Mouse (Mus musculus): ENCODE measurements around the gene Rpl18a.

The Rpl18a gene

DNA sequence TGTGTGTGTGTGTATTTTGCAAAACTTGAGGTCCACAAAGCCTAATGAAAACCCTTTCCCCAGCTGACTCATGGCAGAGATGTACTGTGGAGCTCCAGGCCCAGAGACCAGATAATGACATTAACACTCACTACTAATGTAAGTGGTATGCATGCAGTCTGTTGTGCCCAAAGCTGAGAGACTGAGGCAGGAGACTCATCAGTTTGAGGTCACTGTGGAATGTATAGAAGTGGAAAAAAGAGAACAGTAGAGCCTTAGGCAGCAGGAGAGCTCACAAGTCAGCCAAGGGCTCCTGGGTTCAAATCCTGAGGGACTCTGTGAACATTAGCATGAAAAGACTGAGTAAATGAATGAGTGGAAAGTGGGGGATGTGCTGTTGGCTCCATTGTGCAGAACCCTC, 6.4 kb upstream of the Rpl18a start:
- in situ Hi-C loops (cut with MboI, MseI): loop anchor here (10.0 kb wide), 1 partner anchor 361 kb away; no protein-coding TSS in a partner anchor

DNA sequence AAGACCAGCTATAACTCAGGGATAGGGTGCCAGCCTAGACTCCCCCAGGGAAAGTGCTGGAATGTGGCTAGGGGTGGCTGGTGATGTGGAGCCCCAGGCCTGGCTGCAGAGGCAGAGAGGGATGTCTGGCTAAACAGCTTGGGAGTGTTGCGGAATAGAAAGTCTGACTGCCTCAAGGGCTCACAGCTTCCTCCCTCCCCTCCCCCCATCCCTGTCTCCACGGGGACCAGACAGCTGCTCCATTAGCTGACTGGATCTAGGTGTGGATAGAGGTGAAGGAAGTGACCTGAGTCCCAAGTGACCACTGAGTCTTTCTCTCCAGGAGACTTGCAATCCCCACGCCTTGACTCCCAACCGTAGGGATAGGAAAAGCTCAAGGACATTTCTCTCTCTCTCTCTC, 5.9 kb upstream of the Rpl18a start:
- in situ Hi-C loops (cut with MboI, MseI): loop anchor here (10.0 kb wide), 1 partner anchor 362 kb away; no protein-coding TSS in a partner anchor

DNA sequence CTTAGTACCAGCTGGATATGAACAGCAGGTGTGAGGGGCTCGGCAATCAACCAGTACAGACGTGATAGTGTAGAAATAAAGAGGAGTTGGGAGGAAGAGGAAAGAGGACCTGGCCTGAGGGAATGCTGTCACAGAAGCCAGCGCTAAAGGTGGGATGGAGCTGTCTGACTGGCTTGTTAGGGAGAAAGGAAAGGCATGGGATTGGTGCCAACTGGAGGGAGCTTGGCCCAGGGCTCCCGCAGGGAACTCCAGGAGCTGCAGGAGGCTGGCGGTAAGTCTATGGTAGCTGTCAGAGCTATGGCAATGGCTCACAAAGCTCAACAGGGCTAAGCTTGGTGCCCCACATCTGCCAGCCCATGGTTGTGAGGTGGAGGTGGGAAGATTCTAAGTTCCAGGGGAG, 5.0 kb upstream of the Rpl18a start:
- in situ Hi-C loops (cut with MboI, MseI): loop anchor here (10.0 kb wide), 1 partner anchor 363 kb away; no protein-coding TSS in a partner anchor

DNA sequence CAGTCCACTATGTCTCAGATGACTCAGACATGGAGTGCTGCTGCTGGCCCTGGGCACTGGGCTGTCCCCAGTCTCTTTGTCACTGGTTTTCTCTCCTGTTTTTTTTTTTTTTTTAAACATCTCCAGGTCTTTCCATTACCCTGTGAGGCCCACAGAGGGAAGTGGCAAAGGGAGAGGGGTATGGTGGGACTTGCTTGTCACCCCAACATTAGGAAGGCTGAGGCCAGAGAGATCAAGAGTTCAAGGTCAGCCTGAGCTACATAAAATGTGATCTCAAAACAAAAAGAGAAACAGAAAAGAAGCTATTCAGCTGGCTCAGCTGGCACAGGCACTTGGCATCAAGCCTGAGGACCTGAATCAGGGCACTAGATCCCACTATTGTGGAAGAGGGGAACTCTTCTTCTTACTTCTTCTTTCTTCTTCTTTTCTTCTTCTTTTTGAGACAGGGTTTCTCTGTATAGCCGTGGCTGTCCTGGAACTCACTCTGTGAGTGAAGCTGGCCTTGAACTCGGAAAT, 3.7 kb upstream of the Rpl18a start:
- in situ Hi-C loops (cut with MboI, MseI): loop anchor here (10.0 kb wide), 1 partner anchor 364 kb away; no protein-coding TSS in a partner anchor

DNA sequence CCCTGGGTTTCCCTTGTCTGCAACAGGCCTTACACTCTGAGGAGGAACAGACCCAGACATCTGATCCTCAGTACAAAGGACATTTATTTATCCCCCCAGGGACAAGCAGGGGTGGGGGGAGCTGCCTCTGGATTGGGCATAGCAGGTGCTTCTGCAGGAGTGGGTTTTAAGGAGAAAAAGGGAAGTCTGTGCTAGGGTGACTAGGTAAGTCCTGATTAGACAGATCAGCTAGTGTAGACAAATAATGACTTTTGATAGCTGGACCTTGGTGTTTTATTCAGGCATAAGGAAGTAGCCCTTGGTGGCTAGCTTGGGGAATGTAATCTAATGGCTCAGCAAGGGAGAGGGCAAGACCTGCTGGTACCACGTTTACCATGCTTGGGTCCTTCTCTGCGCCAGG, 2.0 kb upstream of the Rpl18a start:
- in situ Hi-C loops (cut with MboI, MseI): loop anchor here (5.0 to 25.0 kb wide), 3 partner anchors 473 to 763 kb away; partner anchors contain the start of genes Abhd8, Dda1, Mrpl34 and Ocel1

DNA sequence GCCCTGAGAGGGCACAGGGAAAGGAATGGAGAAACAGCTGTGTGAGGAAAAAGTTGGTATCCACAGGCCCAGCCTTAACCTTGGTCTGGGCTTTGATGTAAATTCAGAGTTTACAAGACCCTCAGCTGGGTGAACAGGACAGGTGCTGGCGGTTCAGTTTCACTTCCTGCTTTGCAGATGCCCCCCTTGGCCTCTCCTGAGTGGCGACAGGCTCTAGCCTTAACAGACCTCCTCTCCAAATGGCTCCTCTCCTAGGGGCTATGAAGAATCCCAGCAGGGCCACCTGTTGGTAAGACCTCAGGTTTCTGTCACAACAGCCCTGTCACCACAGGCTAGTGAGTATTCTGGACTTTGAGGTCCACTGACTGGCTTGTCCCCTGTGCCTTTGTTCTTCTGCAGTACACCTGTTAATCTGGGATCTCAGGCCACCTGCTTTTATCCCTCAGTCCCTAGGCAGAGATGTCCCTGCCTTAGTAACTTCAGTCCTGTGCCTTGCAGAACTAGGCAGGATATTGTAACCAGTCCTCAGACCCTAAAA, 1.5 kb upstream of the Rpl18a start:
- in situ Hi-C loops (cut with MboI, MseI): loop anchor here (5.0 to 25.0 kb wide), 3 partner anchors 474 to 764 kb away; partner anchors contain the start of genes Abhd8, Dda1, Mrpl34 and Ocel1

DNA sequence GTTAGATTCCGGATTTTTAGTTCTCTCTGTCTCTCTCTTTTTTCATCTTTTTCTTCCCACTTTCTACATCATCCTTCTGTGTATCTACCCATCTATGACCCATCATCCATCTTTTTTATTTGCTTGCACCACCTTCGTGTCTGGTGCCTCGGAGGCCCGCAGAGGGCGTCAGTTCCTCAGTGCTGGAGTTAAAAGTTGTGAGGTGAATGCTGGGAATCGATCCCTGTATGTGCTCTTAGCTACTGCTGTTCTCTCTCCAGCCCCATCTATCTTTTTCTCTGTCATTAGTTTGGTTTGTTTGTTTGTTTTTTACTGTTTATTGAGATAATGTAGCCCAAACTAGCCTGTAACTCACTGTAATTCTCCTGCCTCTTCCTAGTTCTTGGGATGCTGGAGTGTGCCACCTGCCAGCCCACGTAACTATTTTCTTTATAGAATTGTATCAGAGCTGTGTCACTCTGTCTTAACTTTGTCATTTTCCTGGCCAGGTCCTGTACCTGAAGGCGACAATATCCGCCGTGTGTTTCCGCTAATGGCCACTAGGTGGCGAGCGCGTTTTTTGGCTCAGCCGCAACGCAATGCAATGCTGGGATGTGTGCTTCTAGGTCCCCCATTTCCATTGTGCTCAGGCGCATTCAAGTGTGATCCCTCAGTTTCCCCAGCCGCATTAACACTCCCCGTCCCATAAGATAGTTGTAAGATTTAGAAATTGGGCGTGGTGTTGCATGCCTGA, 635 bp upstream of the Rpl18a start:
- in situ Hi-C loops (cut with MboI, MseI): loop anchor here (5.0 to 25.0 kb wide), 3 partner anchors 474 to 764 kb away; partner anchors contain the start of genes Abhd8, Dda1, Mrpl34 and Ocel1

DNA sequence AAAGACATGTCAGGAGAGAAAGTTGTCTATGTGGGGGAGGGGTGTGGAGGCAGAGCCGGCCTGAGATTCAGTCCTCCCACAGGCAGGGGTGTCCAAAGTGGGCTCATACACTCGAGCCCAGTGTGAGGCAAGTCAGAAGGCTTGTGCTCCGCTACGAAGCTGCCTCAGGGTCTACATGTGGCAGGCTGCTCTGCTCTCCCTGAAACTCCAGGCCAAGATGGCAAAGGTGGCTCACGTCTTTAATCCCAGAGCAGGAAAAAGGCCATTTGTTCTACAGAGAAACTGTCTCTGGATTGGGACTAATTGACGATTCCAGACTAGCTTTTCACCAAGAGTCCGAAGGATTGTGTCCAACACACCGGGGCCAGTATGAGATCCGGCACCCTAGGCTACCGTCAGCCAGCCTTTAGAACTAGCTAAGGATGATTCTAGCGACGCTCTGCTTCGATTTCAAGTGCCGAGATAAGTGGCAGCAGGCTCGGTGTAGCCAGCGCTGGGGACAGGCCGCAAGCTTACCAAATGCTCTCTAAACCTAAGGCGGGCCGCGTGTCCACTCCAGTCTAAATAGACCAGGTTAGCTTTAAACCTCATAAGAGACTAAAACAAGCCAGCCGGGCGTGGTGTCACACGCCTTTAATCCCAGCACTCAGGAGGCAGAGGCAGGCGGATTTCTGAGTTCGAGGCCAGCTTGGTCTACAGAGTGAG, 744 bp downstream of the Rpl18a start:
- in situ Hi-C loops (cut with MboI, MseI): loop anchor here (5.0 to 25.0 kb wide), 3 partner anchors 476 to 766 kb away; partner anchors contain the start of genes Abhd8, Dda1, Mrpl34 and Ocel1

DNA sequence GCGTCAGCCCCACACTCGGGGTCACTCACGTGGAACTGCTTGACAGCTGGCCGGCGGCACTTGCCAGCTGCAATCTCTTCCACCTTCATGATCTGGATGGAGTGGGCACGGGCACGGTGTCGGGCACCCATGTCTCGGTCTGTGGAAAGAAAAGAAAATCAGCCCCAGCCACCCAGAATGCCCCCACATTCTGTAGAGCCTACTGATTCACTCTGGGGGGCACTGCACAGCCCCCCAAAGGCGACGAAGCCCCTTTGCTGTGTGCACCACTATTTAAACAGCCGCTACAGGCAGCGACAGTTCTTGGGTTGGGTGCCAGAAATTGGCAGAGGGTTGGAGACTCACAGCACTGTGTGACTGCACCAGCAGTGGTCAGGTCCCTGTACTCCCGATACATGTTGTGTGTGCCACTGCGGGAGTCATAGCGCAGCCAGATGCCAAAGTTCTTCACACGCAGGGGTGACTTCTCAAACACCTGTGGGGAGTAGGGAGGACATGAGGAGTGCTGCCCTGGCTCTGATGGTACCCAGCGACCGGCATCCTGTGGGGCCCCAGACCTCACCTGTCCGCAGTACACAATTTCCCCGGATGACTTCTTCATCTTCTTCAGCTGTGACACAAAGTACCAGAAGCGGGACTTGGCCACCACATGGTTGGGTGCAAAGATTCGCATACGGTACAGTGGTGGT, 1.5 kb downstream of the Rpl18a start:
- in situ Hi-C loops (cut with MboI, MseI): loop anchor here (5.0 to 25.0 kb wide), 3 partner anchors 477 to 767 kb away; partner anchors contain the start of genes Abhd8, Dda1, Mrpl34 and Ocel1

DNA sequence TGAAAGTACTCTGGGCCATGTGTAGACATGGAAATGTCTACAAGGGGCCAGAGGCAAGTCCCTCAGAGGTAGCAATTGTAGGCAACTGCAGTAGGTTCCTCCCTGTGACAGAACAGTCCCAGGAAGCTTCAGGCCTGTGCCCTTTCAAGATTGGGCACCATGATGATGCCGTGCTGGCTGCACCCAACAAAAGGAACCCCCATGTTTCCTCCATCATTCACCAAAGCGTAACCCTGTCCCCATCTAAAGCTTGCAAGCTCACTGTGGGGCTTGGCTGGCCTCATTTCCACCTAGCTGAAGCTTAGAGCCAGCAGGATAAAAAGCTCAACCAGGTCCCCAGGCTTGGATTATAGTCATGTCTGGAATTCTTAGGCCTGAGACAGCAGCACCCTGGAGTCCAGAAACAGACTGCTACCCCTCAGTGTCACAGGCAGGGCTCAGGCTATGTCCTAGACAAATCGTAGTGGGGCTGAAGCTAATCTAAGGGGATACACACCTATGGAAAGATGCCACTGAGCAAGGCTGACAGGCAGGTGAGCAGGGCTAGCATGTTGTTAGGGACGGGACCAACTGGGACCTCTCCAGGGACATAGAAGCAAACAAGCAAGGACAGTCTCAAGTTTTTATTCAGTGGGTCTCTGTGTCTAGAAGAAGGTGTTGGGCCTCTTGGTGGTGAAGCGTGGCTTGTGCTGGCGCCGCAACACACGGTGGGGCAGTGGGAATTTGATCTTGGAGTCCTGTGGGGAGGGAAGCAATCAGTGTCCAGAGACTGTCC, 2.3 kb downstream of the Rpl18a start:
- in situ Hi-C loops (cut with MboI, MseI): loop anchor here (5.0 to 25.0 kb wide), 3 partner anchors 477 to 767 kb away; partner anchors contain the start of genes Abhd8, Dda1, Mrpl34 and Ocel1

DNA sequence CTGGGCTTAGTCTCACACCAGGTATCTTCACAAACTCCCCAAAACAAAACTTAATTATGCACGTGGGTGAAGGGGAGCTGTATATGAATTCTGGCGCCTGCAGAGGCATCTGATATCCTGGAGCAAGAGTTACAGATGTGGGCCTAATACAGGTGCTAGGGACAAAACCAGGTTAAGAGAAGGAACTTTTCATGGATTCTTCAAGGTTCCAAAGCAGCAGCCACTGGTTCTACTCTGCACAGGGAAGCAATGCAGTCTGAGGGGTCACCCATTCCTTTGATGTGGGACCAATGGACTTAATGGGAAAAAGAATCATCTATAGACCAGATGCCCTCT, 2.9 kb downstream of the Rpl18a start:
- in situ Hi-C loops (cut with MboI, MseI): loop anchor here (10.0 to 25.0 kb wide), 2 partner anchors 570 to 768 kb away; partner anchors contain the start of genes Abhd8, Dda1, Mrpl34 and Unc13a

DNA sequence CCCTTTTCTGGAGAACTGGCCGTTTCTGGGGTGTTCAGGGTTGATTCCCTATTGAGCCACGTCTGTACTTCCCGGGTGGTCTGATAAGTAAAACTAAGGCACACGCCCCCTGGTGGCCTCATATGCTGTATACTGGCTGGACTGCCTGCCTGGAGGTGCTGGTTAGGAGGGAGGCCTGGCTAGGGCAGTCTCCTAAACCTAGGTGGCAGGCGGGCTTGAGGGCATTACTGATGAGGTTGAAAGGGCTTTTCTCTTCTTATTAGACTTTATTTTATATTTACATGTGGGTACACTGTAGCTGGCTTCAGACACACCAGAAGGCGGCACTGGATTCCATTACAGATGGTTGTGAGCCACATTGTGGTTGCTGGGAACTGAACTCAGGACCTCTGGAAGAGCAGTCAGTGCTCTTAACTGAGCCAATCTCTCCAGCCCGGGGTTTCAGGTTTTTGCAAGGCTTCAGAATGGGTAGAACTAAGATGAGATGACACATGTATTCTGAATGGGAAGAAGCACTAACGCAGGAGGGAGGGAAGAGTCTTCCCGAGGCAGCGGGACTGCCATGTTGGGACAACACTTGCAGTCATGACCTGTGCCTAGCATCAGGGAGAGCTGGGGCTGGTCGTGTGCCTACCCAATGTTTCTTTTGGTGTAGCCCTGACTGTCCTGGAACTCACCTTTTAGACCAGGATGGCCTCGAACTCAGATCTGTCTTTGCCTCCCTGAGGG, 3.4 kb downstream of the Rpl18a start:
- in situ Hi-C loops (cut with MboI, MseI): loop anchor here (10.0 to 25.0 kb wide), 2 partner anchors 571 to 768 kb away; partner anchors contain the start of genes Abhd8, Dda1, Mrpl34 and Unc13a

DNA sequence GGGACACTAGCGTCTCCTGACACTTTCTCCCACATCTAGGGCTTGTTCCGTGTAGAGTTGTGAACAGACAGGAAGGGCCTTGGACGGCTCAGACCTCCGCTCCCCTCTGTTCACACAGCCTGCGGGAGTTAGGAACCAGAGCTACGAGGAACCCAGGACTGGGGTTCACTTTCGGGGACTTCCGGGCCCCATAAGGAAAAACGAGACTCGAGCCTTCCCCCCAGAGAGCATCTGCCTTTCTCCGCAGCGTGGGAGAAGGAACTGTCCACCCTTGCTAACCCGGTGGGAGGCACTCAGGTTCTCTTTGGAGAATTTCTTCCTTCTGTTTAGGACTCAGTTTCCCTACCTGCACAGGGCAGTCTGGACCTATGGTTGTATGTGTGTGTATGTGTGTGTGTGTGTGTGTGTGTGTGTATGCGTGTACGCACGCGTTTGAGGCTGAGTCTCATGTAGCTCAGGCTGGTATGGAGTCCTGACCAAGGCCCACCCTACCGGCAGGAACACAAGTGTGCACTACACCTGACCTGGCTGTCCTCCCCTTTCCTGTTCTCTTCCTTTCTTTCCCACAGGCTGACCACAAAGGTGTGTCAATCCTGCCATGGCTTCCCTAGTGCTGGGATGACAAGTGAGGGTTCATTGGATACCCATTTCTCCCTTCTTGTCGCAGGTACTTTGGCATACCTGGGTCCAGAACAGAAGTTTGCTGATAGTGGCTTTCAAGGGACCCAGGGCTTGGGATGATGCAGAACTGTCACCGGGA, 4.1 kb downstream of the Rpl18a start:
- in situ Hi-C loops (cut with MboI, MseI): loop anchor here (10.0 to 25.0 kb wide), 2 partner anchors 572 to 769 kb away; partner anchors contain the start of genes Abhd8, Dda1, Mrpl34 and Unc13a

DNA sequence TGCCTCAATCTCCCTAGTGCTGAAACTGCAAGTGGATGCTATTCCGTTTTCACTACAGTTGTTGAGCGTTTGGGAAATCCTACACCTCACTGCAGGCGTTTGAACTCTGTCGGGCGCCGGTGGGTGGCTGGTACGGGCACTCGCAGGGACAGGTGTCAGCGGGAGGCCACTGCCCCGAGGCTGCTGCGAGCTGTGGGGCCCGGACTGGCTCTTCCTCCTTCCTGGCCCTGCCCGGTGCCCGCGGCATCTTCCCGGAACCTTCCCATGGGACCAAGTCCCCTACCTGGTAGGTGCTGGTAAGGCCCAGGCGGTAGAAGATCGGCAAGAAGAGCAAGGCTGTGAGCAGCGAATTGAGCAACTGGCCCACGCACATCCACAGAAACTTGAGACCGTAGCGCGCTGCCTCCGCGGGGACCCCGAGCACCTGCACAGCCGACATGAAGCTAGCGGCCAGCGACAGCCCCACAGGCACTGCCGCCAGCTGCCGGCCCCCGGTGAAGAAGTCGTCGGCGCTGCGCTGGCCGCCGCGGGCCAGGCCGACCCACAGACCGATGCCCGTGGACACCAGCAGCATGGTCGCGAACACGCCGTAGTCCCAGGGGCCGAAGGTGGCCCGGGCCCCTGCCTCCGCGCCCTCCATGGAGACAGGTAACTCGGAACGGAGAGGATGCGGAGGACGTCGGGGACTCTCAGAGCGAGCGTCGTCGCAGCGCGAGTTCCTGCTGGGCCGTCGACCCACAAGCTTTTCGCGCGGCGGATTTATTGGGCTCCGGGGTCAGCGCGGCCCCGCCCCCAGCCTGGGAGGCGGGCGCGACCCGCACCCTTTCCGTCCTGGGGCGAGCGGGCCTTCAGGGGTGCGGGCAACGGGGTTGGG, 5.0 kb downstream of the Rpl18a start, which contains the start of gene Slc5a5:
Gene Slc5a5 (minus strand): TSS at position 736 of the 874 bp plus-strand sequence.
- in situ Hi-C loops (cut with MboI, MseI): loop anchor here (10.0 to 25.0 kb wide), 2 partner anchors 573 to 770 kb away; partner anchors contain the start of genes Abhd8, Dda1, Mrpl34 and Unc13a

DNA sequence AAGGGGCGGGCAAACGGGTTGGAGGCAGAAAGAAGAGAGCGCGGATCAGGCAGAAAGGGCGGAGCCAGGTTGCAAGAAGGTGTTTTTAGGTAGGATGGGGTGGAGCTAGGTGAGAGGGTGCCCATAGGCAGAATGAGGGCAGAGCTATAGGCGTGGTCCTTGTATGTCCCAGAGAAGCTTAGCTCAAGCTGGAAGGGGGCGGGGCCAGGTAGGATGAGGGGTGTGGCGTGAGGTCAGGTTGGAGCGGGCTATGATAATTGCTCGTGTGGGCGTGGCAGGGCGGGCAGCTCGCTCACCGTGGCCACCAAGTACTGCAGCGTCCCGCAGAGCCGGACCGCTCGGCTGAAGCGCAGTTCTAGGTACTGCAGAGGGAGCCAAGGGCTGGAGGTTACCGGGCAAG, 5.9 kb downstream of the Rpl18a start:
- in situ Hi-C loops (cut with MboI, MseI): loop anchor here (10.0 to 25.0 kb wide), 2 partner anchors 573 to 771 kb away; partner anchors contain the start of genes Abhd8, Dda1, Mrpl34 and Unc13a

DNA sequence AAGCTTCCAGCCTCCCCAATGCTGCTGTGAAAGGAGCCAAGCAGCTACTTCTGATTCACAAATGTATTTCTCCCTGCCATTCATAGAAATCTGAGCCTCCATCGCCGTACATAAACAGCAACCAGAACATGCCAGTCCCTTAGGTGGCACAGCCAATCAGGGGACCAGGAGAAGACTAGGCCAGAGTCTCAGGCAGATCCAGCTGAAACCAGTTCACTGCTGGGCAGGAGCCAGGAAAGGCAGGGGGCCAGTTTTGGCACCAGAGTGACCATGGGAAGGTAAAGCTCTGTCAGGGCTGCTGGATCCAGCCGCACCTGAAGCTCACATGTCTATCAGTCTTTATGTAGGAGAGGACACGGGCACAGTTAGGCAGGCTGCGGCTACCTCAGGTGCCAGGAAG, 6.6 kb downstream of the Rpl18a start:
- in situ Hi-C loops (cut with MboI, MseI): loop anchor here (10.0 to 25.0 kb wide), 2 partner anchors 574 to 772 kb away; partner anchors contain the start of genes Abhd8, Dda1, Mrpl34 and Unc13a

DNA sequence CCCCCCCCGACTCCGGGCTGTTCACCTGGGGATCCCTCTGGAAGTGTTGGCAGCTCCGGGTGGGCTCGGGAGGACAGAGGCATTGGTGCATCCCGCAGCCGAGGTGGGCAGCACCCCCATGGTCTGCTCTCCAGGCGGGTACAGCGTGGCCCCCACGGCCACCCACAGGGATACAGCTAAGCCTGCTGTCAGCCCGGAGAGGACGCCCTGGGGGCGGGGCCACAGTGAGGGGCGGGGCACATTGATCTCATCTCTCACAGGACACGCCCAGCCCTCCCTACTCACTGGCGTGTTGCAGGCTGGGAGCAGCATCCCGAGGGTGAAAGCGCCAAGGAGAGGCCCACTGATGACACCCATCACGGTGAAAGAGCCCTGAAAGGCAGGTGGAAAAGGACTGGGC, 9.5 kb downstream of the Rpl18a start:
- in situ Hi-C loops (cut with MboI, MseI): loop anchor here (25.0 kb wide), 1 partner anchor 775 kb away; the partner anchor contains the start of gene Unc13a

Data from T-helper 2 cell (primary cell).